ENCODE assay signal across 9 mouse cellular contexts in genomic region chr4:41165693-41166475, GRCm38 (mm10). TPM values are rescaled to one million over a fixed set of nuclear protein-coding genes. Genes with fewer than 3 reads are reported as not detected.
A peak's percentile ranks its signal among the peaks of the same experiment; 100 is the strongest.
DNase-seq lines count a peak whose midpoint lies in the region; ATAC-seq and TF ChIP-seq lines count a peak whose summit lies in the region.
"Had no signal": no experiment of that assay in that cellular context is flagged by ENCODE, and none has a peak within 500 bp of the region (broad histone marks: within the 10 kb centered on the region; RNA-seq: fewer than 3 reads in every experiment).

No protein-coding gene starts in this region.

- TF ChIP-seq CTCF in ES-Bruce4 (IDR thresholded peaks at IDR 0.05; ENCODE audit: low read depth, low read length): peak; percentile 12
- TF ChIP-seq CTCF in layer of hippocampus, adult 2 months (conservative IDR thresholded peaks at IDR 0.05): peak; percentile 92

- no peaks in the 10 kb centered on the region for H3K36me3 ChIP-seq in ES-Bruce4 (ENCODE audit: control insufficient read depth, insufficient read depth, low read length, poor library complexity, severe bottlenecking)
- H3K36me3 ChIP-seq in forebrain, embryonic 12.5 days (replicated peaks): peaks cover 15% of the 10 kb centered on the region

- H3K4me3 ChIP-seq in ES-Bruce4 (ENCODE audit: low read depth, low read length): no peak overlapping the region
- H3K4me3 ChIP-seq in forebrain, embryonic 12.5 days (replicated peaks): no peak overlapping the region
- H3K4me3 ChIP-seq in layer of hippocampus, adult 2 months: no peak overlapping the region
- H3K4me3 ChIP-seq: erythroblast, embryonic 14.5 days had no signal

- H3K27ac ChIP-seq in ES-Bruce4 (ENCODE audit: insufficient read depth, low read length): peak overlapping the region; percentile 94
- peak overlapping the region; percentile 69 for H3K27ac ChIP-seq in forebrain, embryonic 12.5 days
- no peak overlapping the region for H3K27ac ChIP-seq in layer of hippocampus, adult 2 months

- H3K9ac ChIP-seq in ES-Bruce4 (ENCODE audit: low read depth, poor library complexity, severe bottlenecking): no peak overlapping the region
- no peak overlapping the region for H3K9ac ChIP-seq in forebrain, embryonic 12.5 days

- WGBS in forebrain, embryonic 12.5 days: 76% methylated on average over 6 of the region's 6 CpGs

- peak; percentile 64 for DNase-seq in c-Kit-positive CD71-positive TER-119-positive erythroid progenitor cells, embryonic 14.5 days (ENCODE audit: low spot score)
- peak; percentile 80 for DNase-seq in heart, postnatal 4 days
- peak; percentile 80 to 87 for DNase-seq in layer of hippocampus, adult 2 months (ENCODE audit: low spot score in 2 of 2)
- peak; percentile 64 to 72 for DNase-seq in lung, adult 18-20 months
- DNase-seq in ovary, postnatal 10 days (ENCODE audit: low spot score): peak; percentile 31
- peak; percentile 69 for DNase-seq in thymus, postnatal 14 days

- peaks cover 1% of the 10 kb centered on the region for H3K4me1 ChIP-seq in ES-Bruce4 (ENCODE audit: control insufficient read depth, insufficient read depth, low read length)
- H3K4me1 ChIP-seq in forebrain, embryonic 12.5 days: peaks cover 12% of the 10 kb centered on the region

- no peaks in the 10 kb centered on the region for H3K27me3 ChIP-seq in ES-Bruce4 (ENCODE audit: control insufficient read depth, insufficient read depth, low read length, poor library complexity, severe bottlenecking)
- H3K27me3 ChIP-seq in forebrain, embryonic 12.5 days: no peaks in the 10 kb centered on the region

- no peak for ATAC-seq in forebrain, embryonic 12.5 days (ENCODE audit: low FRiP score)

- H3K9me3 ChIP-seq in ES-Bruce4 (replicated peaks; ENCODE audit: control insufficient read depth, insufficient read depth, low read length, poor library complexity, severe bottlenecking): no peaks in the 10 kb centered on the region
- H3K9me3 ChIP-seq in forebrain, embryonic 12.5 days: no peaks in the 10 kb centered on the region

- TF ChIP-seq EP300 in ES-Bruce4 (IDR thresholded peaks at IDR 0.05; ENCODE audit: insufficient read depth, low read depth, low read length): no peak

- no peak for TF ChIP-seq POLR2A in ES-Bruce4 (IDR thresholded peaks at IDR 0.05; ENCODE audit: insufficient read depth, low read length)

- no peak overlapping the region for H3K4me2 ChIP-seq in forebrain, embryonic 12.5 days

RNA-seq across cellular contexts. Expression of gene Ube2r2, which starts 30.3 kb away (rescaled TPM):
- 130 and 134 TPM in 2 replicates for polyA plus RNA-seq in ES-Bruce4 (2011; ENCODE audit: insufficient read depth, insufficient read length, low read depth, missing spikeins)
- polyA plus RNA-seq in forebrain, embryonic 12.5 days (2016; fragmentation: Nextera tagmentation; extraction: Ambion mirVana): 89.8 and 93.6 TPM in 2 replicates
- total RNA-seq in heart, postnatal 4 days (2021): 100 to 1,000 TPM; 120 to 121 TPM
- total RNA-seq in layer of hippocampus, adult 2 months (2021): 10 to 100 TPM; 77.3 to 81.1 TPM

RNA-seq across cellular contexts. Expression of gene Nol6, which starts 41.6 kb away (rescaled TPM):
- polyA plus RNA-seq in ES-Bruce4 (2011; ENCODE audit: insufficient read depth, insufficient read length, low read depth, missing spikeins): 56.0 and 56.1 TPM in 2 replicates
- 30.0 and 33.3 TPM in 2 replicates for polyA plus RNA-seq in forebrain, embryonic 12.5 days (2016; fragmentation: Nextera tagmentation; extraction: Ambion mirVana)
- 10 to 100 TPM; 22.2 to 24.9 TPM for total RNA-seq in heart, postnatal 4 days (2021)
- 100 to 1,000 TPM; 105 to 113 TPM for total RNA-seq in layer of hippocampus, adult 2 months (2021)

Comparison
In these comparisons a context has a peak if more than half of its experiments do, and no peak if none do; other contexts are left out.
1. DNase-seq: peak in every context shown above with its lines; median percentile 84 in layer of hippocampus, adult 2 months; 80 in heart, postnatal 4 days; 69 in thymus, postnatal 14 days; 68 in lung, adult 18-20 months; 64 in c-Kit-positive CD71-positive TER-119-positive erythroid progenitor cells, embryonic 14.5 days; 31 in ovary, postnatal 10 days.
2. RNA of gene Nol6, which starts 41.6 kb away (total RNA-seq): 105 to 113 TPM in layer of hippocampus, adult 2 months; 22.2 to 24.9 TPM in heart, postnatal 4 days; every median in the first group is over 4 times any median in the second.